Mouse (Mus musculus) kidney, postnatal 0 days (tissue): ENCODE data around the gene Olig3. TPM values are rescaled to one million over a fixed set of nuclear protein-coding genes. Genes with fewer than 3 reads are reported as not detected.
"Not testable (repeated sequence)": the region's sequence is repeated elsewhere in the genome, so short reads cannot be mapped to it uniquely, and the experiment has no call there.

Source experiments
- ATAC-seq: fragments of 200-750 bp; cut with Nextera tagmentation; replicated peaks from 2 replicates; pipeline ENCODE4 v1.8.0; 2017; ENCODE audit warnings: low read depth, moderate number of reproducible peaks, moderate TSS enrichment, moderate library complexity; ENCODE audit not compliant: low FRiP score
- DNase-seq: peaks from one replicate; pipeline ENCODE4 v3.0.0-alpha.2; 2016; ENCODE audit warnings: low spot score
- H3K27ac ChIP-seq: fragments of 300-500 bp; sonication (generic); 2 replicates; pipeline ENCODE4 v1.5.1; 2014; ENCODE audit warnings: mild to moderate bottlenecking
- H3K27me3 ChIP-seq: fragments of 300-500 bp; sonication (generic); 2 replicates; pipeline ENCODE4 v1.6.1; 2014; ENCODE audit warnings: low read length, mixed read lengths; ENCODE audit not compliant: insufficient read depth
- H3K36me3 ChIP-seq: fragments of 300-500 bp; sonication (generic); 2 replicates; pipeline ENCODE4 v1.6.1; 2014; ENCODE audit warnings: low read length, mixed read lengths; ENCODE audit not compliant: insufficient read depth
- H3K4me1 ChIP-seq: fragments of 300-500 bp; sonication (generic); replicated peaks from 2 replicates; pipeline ENCODE4 v1.6.1; 2014; ENCODE audit warnings: antibody characterized with exemption, low read length, mixed read lengths; ENCODE audit not compliant: insufficient read depth
- H3K4me2 ChIP-seq: fragments of 300-500 bp; sonication (generic); 2 replicates; pipeline ENCODE4 v1.6.1; 2014; ENCODE audit warnings: mild to moderate bottlenecking, low read length, moderate library complexity, mixed read lengths
- H3K4me3 ChIP-seq: fragments of 300-500 bp; sonication (generic); replicated peaks from 2 replicates; pipeline ENCODE4 v1.5.1; 2014; ENCODE audit warnings: low read depth, low read length
- H3K9ac ChIP-seq: fragments of 300-500 bp; sonication (generic); 2 replicates; pipeline ENCODE4 v1.6.1; 2014; ENCODE audit warnings: low read depth, low read length
- H3K9me3 ChIP-seq: fragments of 300-500 bp; sonication (generic); replicated peaks from 2 replicates; pipeline ENCODE4 v1.6.1; 2016; ENCODE audit warnings: low read length, inconsistent platforms, mixed read lengths
- CTCF ChIP-seq: IDR thresholded peaks from 2 replicates; pipeline ENCODE4 v1.5.1; 2016; ENCODE audit warnings: antibody characterized with exemption, low read depth, mild to moderate bottlenecking, moderate library complexity
- WGBS: fragments of 180-500 bp; shearing (Covaris S2); extraction: QIAGEN DNeasy Blood & Tissue Kit; methylation state at CpG from one replicate; pipeline ENCODE4 v1.1.7; 2014; 5-methylcytosine and 5-hydroxymethylcytosine counted together
- polyA plus RNA-seq: library from polyadenylated mRNA; unstranded; fragments of >200 nt; fragmentation: Nextera tagmentation; extraction: Ambion mirVana; gene quantifications from 2 replicates; pipeline ENCODE4 v1.2.1, GENCODE M21; 2015

The Olig3 gene
- polyA plus RNA-seq, 1 experiment from 2014 or later: not detected

- no peak for TF ChIP-seq CTCF
- Histone ChIP-seq H3K36me3 (no peaks in the 10 kb centered on the region), H3K9ac (no peak overlapping the region), H3K27me3 (no peaks in the 10 kb centered on the region), H3K9me3 (no peaks in the 10 kb centered on the region), H3K4me3 (no peak overlapping the region), H3K4me1 (no peaks in the 10 kb centered on the region), H3K27ac (no peak overlapping the region), H3K4me2 (no peak overlapping the region)
- ATAC-seq (no peak), DNase-seq (no peak)
- 49% methylated on average over 7 of the region's 7 CpGs for WGBS
Observed at GRCm38 (mm10) chr10:19373797-19374196, 17.5 kb downstream of the Olig3 start.

- no peak for ATAC-seq
- Histone ChIP-seq H3K27me3 (no peaks in the 10 kb centered on the region), H3K9me3 (no peaks in the 10 kb centered on the region), H3K4me3 (no peak overlapping the region), H3K36me3 (no peaks in the 10 kb centered on the region), H3K9ac (no peak overlapping the region), H3K27ac (no peak overlapping the region), H3K4me1 (no peaks in the 10 kb centered on the region), H3K4me2 (no peak overlapping the region)
- no peak for TF ChIP-seq CTCF
- whole genome bisulfite sequencing: 76% methylated on average over 3 of the region's 3 CpGs
- no peak for DNase-seq
Observed at GRCm38 (mm10) chr10:19374311-19374710, 18.0 kb downstream of the Olig3 start.

DNA sequence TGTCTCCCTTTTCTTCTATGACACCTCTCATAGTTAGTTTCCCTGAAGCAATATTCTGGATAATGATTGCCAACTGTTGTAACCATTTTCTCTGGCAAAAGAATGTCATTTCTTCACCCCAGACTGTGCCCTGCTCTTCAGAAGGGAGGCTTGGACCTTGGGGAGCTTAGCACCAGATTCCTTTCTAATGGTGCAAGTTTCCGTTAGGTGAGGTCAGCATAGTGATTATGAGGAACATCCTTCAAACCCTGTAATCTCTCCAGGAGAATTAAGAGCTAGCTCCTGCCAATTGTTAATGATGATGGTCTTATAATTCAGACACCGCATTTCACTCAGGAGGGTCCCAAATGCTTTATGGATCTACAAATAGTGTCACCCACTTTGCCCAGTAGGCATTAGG, 19.5 kb downstream of the Olig3 start:
- H3K4me2 ChIP-seq: no peak overlapping the region
- no peaks in the 10 kb centered on the region for H3K4me1 ChIP-seq
- H3K27ac ChIP-seq: no peak overlapping the region
- H3K36me3 ChIP-seq: no peaks in the 10 kb centered on the region
- TF ChIP-seq CTCF: no peak
- ATAC-seq (no peak), DNase-seq (no peak)
- H3K4me3 ChIP-seq: no peak overlapping the region
- no peak overlapping the region for H3K9ac ChIP-seq
- no peaks in the 10 kb centered on the region for H3K9me3 ChIP-seq
- 95% methylated on average over 2 of the region's 2 CpGs for WGBS
- H3K27me3 ChIP-seq: no peaks in the 10 kb centered on the region

DNA sequence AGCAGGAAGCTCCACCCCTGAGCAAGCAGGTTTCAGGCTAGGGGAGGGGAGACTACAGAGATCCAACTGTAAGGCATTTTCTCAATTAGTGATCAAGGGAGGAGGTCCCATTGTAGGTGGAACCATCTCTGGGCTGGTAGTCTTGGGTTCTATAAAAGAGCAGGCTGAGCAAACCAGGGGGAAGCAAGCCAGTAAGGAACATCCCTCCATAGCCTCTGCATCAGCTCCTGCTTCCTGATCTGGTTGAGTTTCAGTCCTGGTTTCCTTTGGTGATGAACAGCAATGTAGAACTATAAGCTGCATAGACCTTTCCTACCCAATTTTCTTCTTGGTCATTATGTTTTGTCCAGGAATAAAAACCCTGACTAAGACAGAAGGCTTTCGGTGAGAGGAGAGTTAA, 24.6 kb downstream of the Olig3 start:
- not testable (repeated sequence) for H3K4me3 ChIP-seq, DNase-seq, H3K36me3 ChIP-seq, H3K27me3 ChIP-seq, H3K9ac ChIP-seq, H3K27ac ChIP-seq, ATAC-seq, H3K4me1 ChIP-seq, H3K4me2 ChIP-seq, H3K9me3 ChIP-seq
- 93% methylated on average over 1 of the region's 1 CpGs for WGBS

GRCm38 (mm10) chr10:19384176-19384575, 27.8 kb downstream of the Olig3 start:
- no peaks in the 10 kb centered on the region for H3K4me1 ChIP-seq
- 82% methylated on average over 3 of the region's 3 CpGs for WGBS
- no peak overlapping the region for H3K4me2 ChIP-seq
- H3K27ac ChIP-seq: no peak overlapping the region
- TF ChIP-seq CTCF: peak; percentile 23; the same call in 1 of the 2 replicates
- no peak for DNase-seq
- H3K4me3 ChIP-seq: no peak overlapping the region
- H3K9me3 ChIP-seq: no peaks in the 10 kb centered on the region
- no peaks in the 10 kb centered on the region for H3K27me3 ChIP-seq
- H3K36me3 ChIP-seq: no peaks in the 10 kb centered on the region
- H3K9ac ChIP-seq: no peak overlapping the region
- ATAC-seq: no peak

- Histone ChIP-seq H3K9ac (no peak overlapping the region), H3K4me3 (no peak overlapping the region), H3K9me3 (no peaks in the 10 kb centered on the region), H3K27ac (no peak overlapping the region), H3K4me2 (no peak overlapping the region), H3K27me3 (no peaks in the 10 kb centered on the region), H3K4me1 (no peaks in the 10 kb centered on the region), H3K36me3 (no peaks in the 10 kb centered on the region)
- 84% methylated on average over 4 of the region's 4 CpGs for WGBS
- ATAC-seq (no peak), DNase-seq (no peak)
- TF ChIP-seq CTCF: no peak
Observed at GRCm38 (mm10) chr10:19391819-19392218, 35.5 kb downstream of the Olig3 start.

DNA sequence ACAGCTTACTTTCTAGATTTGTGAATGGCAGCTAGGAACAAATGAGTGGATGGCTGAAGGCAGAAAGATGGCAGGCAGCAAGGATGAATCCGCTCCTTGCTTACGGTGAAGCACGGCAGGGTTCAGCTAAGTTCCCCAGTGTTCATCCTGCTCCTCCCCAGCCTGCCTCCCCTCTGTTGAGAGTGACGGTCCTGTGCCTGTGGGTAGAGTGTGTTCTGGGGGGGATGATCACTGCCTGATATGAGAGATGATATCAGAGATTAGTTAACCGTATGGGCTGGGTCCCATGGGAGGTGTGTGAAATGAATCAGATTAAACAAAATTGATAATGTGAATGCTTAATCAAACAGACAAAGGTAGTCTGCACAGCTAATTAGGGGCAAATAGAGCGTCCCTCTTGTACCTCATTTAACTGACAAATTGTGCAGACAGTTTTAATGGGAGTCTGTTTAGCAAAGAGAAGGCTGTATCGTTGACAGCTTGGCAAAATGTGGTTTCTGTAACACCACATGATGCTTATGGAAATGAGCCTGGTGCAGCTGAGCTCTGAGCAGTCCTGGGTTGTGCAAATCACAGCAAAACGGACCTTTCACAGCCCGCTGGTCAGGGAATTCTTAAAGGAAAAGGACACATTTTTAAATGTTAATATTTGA, 40.3 kb downstream of the Olig3 start:
- WGBS: 47% methylated on average over 9 of the region's 9 CpGs
- Histone ChIP-seq H3K4me1 (no peaks in the 10 kb centered on the region), H3K4me3 (no peak overlapping the region), H3K36me3 (no peaks in the 10 kb centered on the region), H3K4me2 (no peak overlapping the region), H3K27me3 (no peaks in the 10 kb centered on the region), H3K9ac (no peak overlapping the region), H3K27ac (no peak overlapping the region), H3K9me3 (no peaks in the 10 kb centered on the region)
- DNase-seq (peak; percentile 7), ATAC-seq (no peak)
- no peak for TF ChIP-seq CTCF
